ENCODE assay signal across 18 mouse cellular contexts in the genomic region with DNA sequence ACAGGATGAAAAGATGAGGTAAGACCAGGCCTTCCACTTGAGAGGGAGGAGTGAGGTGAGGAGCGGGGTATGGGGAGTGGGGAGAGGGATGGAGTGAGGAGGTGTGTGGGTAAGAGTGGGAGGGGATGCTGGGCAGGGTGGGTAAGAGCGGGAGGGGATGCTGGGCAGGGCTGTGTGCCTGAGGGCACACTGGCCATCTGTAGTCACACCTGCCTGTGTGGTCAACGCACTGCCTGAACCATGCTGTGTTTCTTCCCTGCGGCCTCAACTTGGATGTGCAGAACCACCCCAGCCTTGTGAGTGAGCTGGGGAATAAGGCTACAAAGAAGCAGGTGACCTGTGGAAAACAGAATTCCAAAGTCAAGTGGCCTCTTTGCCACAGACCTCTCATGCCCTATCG. TPM values are rescaled to one million over a fixed set of nuclear protein-coding genes. Genes with fewer than 3 reads are reported as not detected.
DNase-seq lines count a peak whose midpoint lies in the region; ATAC-seq lines count a peak whose summit lies in the region.
"Had no signal": no experiment of that assay in that cellular context is flagged by ENCODE, and none has a peak within 500 bp of the region (broad histone marks: within the 10 kb centered on the region; RNA-seq: fewer than 3 reads in every experiment).

No protein-coding gene starts in this region.

- no peak overlapping the region for H3K27ac ChIP-seq in heart, embryonic 11.5 days (ENCODE audit: low read depth, low read length)
- H3K27ac ChIP-seq in stomach, embryonic 15.5 days: no peak overlapping the region
- H3K27ac ChIP-seq: forebrain, embryonic 13.5 days; left cerebral cortex, adult 2 months; limb, embryonic 12.5 days had no signal

- no peaks in the 10 kb centered on the region for H3K27me3 ChIP-seq in heart, embryonic 11.5 days (ENCODE audit: control insufficient read depth, insufficient read depth, low read length)
- H3K27me3 ChIP-seq in megakaryocyte, embryonic 14.5 days (replicated peaks): no peaks in the 10 kb centered on the region
- no peaks in the 10 kb centered on the region for H3K27me3 ChIP-seq in stomach, embryonic 15.5 days (replicated peaks)
- H3K27me3 ChIP-seq: forebrain, embryonic 13.5 days; limb, embryonic 12.5 days had no signal

- no peak overlapping the region for H3K4me2 ChIP-seq in heart, embryonic 11.5 days
- 0 out of 2 replicates have a peak overlapping the region, but pooled peaks have one; percentile 3 for H3K4me2 ChIP-seq in stomach, embryonic 15.5 days

- 80% methylated on average over 5 of the region's 5 CpGs for whole genome bisulfite sequencing in heart, embryonic 11.5 days (ENCODE audit: insufficient replicate concordance)
- 92% methylated on average over 5 of the region's 5 CpGs for WGBS in stomach, embryonic 15.5 days

- no peak for ATAC-seq in heart, embryonic 11.5 days (replicated peaks; ENCODE audit: insufficient number of reproducible peaks, low FRiP score, low TSS enrichment)
- ATAC-seq in megakaryocyte, adult 5-6 weeks (ENCODE audit: poor library complexity, severe bottlenecking): no peak
- ATAC-seq in stomach, embryonic 15.5 days (ENCODE audit: insufficient read depth, low FRiP score, low read depth): no peak
- ATAC-seq: CD4-positive, CD25-positive, alpha-beta regulatory T cell, adult 4 months; forebrain, embryonic 13.5 days; hindbrain, embryonic 16.5 days had no signal

- peaks cover 30% of the 10 kb centered on the region for H3K4me1 ChIP-seq in heart, embryonic 11.5 days (ENCODE audit: control insufficient read depth, insufficient read depth, low read length)
- peaks cover 82% of the 10 kb centered on the region for H3K4me1 ChIP-seq in megakaryocyte, embryonic 14.5 days
- H3K4me1 ChIP-seq in stomach, embryonic 15.5 days: peaks cover 27% of the 10 kb centered on the region

- DNase-seq in cerebellum, adult 11 months: peak; percentile 32
- no peak for DNase-seq in cerebellum, postnatal 10 days
- DNase-seq in heart, adult 9 months (ENCODE audit: low spot score in 2 of 2): no peak
- no peak for DNase-seq in embryo, embryonic 11 days
- DNase-seq: kidney, adult 11 months; kidney, postnatal 10 days; lung, adult 18-20 months had no signal

- H3K4me3 ChIP-seq in heart, embryonic 11.5 days (ENCODE audit: low read depth, low read length): no peak overlapping the region
- H3K4me3 ChIP-seq in megakaryocyte, embryonic 14.5 days (replicated peaks): peak overlapping the region; percentile 40
- no peak overlapping the region for H3K4me3 ChIP-seq in stomach, embryonic 15.5 days (replicated peaks)
- H3K4me3 ChIP-seq: forebrain, embryonic 13.5 days had no signal

- H3K9ac ChIP-seq in heart, embryonic 11.5 days (ENCODE audit: low read depth, low read length): peak overlapping the region; percentile 6; the same call in 1 of the 2 replicates
- no peak overlapping the region for H3K9ac ChIP-seq in stomach, embryonic 15.5 days

- H3K36me3 ChIP-seq in heart, embryonic 11.5 days (ENCODE audit: control insufficient read depth, insufficient read depth, low read length): peaks cover 20% of the 10 kb centered on the region
- H3K36me3 ChIP-seq in megakaryocyte, embryonic 14.5 days (replicated peaks; ENCODE audit: low read length): peaks cover 72% of the 10 kb centered on the region
- H3K36me3 ChIP-seq in stomach, embryonic 15.5 days: peaks cover 36% of the 10 kb centered on the region

- H3K9me3 ChIP-seq in heart, embryonic 11.5 days (replicated peaks; ENCODE audit: control insufficient read depth, low read length): no peaks in the 10 kb centered on the region
- H3K9me3 ChIP-seq in megakaryocyte, embryonic 14.5 days: no peaks in the 10 kb centered on the region
- H3K9me3 ChIP-seq in stomach, embryonic 15.5 days: no peaks in the 10 kb centered on the region
- H3K9me3 ChIP-seq: forebrain, embryonic 13.5 days; G1E; limb, embryonic 12.5 days; midbrain, embryonic 10.5 days had no signal

RNA-seq across cellular contexts. Expression of gene Izumo4, which starts 2.4 kb away (rescaled TPM):
- polyA plus RNA-seq in heart, embryonic 11.5 days (2014; fragmentation: Nextera tagmentation; extraction: Ambion mirVana): 8.2 and 8.5 TPM in 2 replicates
- polyA plus RNA-seq in megakaryocyte, embryonic 14.5 days (2012; ENCODE audit: insufficient read depth, low replicate concordance): 19.4 and 27.8 TPM in 2 replicates
- total RNA-seq in megakaryocyte, adult 5-6 weeks (2015): 11.3 and 14.2 TPM in 2 replicates
- total RNA-seq in megakaryocyte, adult 5-6 weeks (2017): 4.4 and 6.6 TPM in 2 replicates
- 27.1 and 32.0 TPM in 2 replicates for polyA plus RNA-seq in stomach, embryonic 15.5 days (2015; fragmentation: Nextera tagmentation; extraction: Ambion mirVana)

RNA-seq across cellular contexts. Expression of gene Mob3a, which starts 2.6 kb away (rescaled TPM):
- polyA plus RNA-seq in heart, embryonic 11.5 days (2014; fragmentation: Nextera tagmentation; extraction: Ambion mirVana): 38.9 and 39.0 TPM in 2 replicates
- polyA plus RNA-seq in megakaryocyte, embryonic 14.5 days (2012; ENCODE audit: insufficient read depth, low replicate concordance): 61.8 and 135 TPM in 2 replicates
- total RNA-seq in megakaryocyte, adult 5-6 weeks (2015): 61.8 and 72.0 TPM in 2 replicates
- 65.0 and 77.3 TPM in 2 replicates for total RNA-seq in megakaryocyte, adult 5-6 weeks (2017)
- polyA plus RNA-seq in stomach, embryonic 15.5 days (2015; fragmentation: Nextera tagmentation; extraction: Ambion mirVana): 46.2 and 47.5 TPM in 2 replicates

RNA-seq across cellular contexts. Expression of gene Mknk2, which starts 26.5 kb away (rescaled TPM):
- polyA plus RNA-seq in heart, embryonic 11.5 days (2014; fragmentation: Nextera tagmentation; extraction: Ambion mirVana): 62.1 and 68.8 TPM in 2 replicates
- polyA plus RNA-seq in megakaryocyte, embryonic 14.5 days (2012; ENCODE audit: insufficient read depth, low replicate concordance): 472 and 996 TPM in 2 replicates
- total RNA-seq in megakaryocyte, adult 5-6 weeks (2015): 53.5 and 61.1 TPM in 2 replicates
- 63.3 and 74.8 TPM in 2 replicates for total RNA-seq in megakaryocyte, adult 5-6 weeks (2017)
- 83.9 and 86.3 TPM in 2 replicates for polyA plus RNA-seq in stomach, embryonic 15.5 days (2015; fragmentation: Nextera tagmentation; extraction: Ambion mirVana)

RNA-seq across cellular contexts. Expression of gene Ap3d1, which starts 37.6 kb away (rescaled TPM):
- 51.5 and 59.3 TPM in 2 replicates for polyA plus RNA-seq in heart, embryonic 11.5 days (2014; fragmentation: Nextera tagmentation; extraction: Ambion mirVana)
- polyA plus RNA-seq in megakaryocyte, embryonic 14.5 days (2012; ENCODE audit: insufficient read depth, low replicate concordance): 10.9 and 24.8 TPM in 2 replicates
- 42.6 and 52.4 TPM in 2 replicates for total RNA-seq in megakaryocyte, adult 5-6 weeks (2015)
- total RNA-seq in megakaryocyte, adult 5-6 weeks (2017): 48.6 and 62.0 TPM in 2 replicates
- polyA plus RNA-seq in stomach, embryonic 15.5 days (2015; fragmentation: Nextera tagmentation; extraction: Ambion mirVana): 76.1 and 82.3 TPM in 2 replicates

RNA-seq across cellular contexts. Expression of gene Btbd2, which starts 47.5 kb away (rescaled TPM):
- polyA plus RNA-seq in heart, embryonic 11.5 days (2014; fragmentation: Nextera tagmentation; extraction: Ambion mirVana): 37.6 and 47.0 TPM in 2 replicates
- 91.6 and 121 TPM in 2 replicates for polyA plus RNA-seq in megakaryocyte, embryonic 14.5 days (2012; ENCODE audit: insufficient read depth, low replicate concordance)
- total RNA-seq in megakaryocyte, adult 5-6 weeks (2015): 8.4 and 10.3 TPM in 2 replicates
- total RNA-seq in megakaryocyte, adult 5-6 weeks (2017): 16.5 and 30.1 TPM in 2 replicates
- polyA plus RNA-seq in stomach, embryonic 15.5 days (2015; fragmentation: Nextera tagmentation; extraction: Ambion mirVana): 70.1 and 72.2 TPM in 2 replicates
